Mouse (Mus musculus): ENCODE data around the gene Olfr593.
"Not testable (repeated sequence)": the region's sequence is repeated elsewhere in the genome, so short reads cannot be mapped to it uniquely, and the experiment has no call there.

Olfr593 gene

DNA sequence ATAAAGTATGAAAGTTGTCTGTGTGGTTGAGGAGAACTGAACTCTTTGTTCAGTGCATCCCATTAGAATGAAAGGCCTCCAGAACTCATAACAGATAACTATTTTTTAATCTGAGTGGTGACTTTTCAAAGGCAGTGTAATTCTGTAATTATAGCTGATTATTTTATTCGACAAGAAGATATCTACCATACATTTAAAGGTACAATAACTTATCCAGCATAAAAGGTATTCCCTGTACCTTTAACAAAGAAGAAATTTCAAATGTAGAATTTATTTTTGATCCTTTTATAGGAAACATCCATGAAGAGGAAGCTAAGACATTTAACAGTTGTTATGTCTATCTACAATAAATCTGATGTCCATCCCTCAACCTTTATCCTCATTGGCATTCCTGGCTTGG, at the start of gene Olfr593:
Gene Olfr593, plus strand, starts transcription at position 301 of the 400 bp plus-strand sequence.
- DNase-seq (ENCODE audit: low read depth, low spot score) = no peak

DNA sequence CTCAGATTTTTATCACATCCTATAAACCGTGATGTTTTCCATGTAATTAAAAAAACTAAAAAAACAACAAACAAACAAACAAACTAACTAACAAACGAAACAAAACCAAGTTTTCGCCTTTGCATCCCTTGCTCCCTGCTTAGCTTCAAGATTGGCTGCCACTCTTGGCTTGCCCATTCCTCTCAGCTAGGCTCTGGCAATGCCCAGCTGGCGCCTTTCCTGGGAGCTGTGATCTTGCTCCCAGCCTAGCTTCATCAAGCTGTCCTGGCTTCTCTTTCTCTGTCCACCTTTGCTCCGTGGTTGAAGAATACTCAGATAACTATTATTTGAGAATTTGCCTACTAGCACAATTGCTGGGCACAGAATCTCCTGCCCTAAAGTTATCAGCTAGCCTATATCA, 42.0 kb upstream of the Olfr593 start:
- no peak for DNase-seq (ENCODE audit: low read depth, low spot score)

DNA sequence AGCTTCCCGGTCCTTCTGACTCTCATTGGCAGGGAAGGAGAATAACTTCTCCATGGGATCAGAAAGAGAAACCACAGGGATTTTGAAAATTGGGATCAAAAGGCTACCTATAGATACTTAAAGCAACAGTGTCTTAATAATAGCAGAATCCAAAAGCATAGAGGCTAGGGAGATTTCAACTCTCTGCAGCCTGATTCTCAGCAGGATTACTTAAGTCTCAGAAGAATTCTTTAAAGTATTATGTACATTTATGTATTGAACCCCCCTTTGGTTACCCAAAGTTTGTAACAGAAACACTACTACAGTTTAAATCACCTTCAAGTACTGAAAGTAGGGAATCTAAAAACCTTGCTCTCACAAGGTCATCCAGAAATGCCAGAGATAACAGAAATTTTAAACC, 33.4 kb upstream of the Olfr593 start, which contains the start of gene Olfr591:
Gene Olfr591, minus strand, starts transcription at position 101 of the 400 bp plus-strand sequence.
- no peak for DNase-seq (ENCODE audit: low read depth, low spot score)

DNA sequence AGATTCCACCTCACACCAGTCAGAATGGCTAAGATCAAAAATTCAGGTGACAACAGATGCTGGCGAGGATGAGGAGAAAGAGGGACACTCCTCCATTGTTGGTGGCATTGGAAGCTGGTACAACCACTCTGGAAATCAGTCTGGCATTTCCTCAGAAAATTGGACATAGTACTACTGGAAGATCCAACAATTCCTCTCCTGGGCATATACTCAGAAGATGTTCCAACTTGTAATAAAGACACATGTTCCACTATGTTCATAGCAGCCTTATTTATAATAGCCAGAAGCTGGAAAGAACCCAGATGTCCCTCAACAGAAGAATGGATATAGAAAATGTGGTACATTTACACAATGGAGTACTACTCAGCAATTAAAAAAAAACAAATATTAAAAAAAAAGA, 27.2 kb upstream of the Olfr593 start, which contains the start of gene Olfr592:
Gene Olfr592, plus strand, starts transcription at position 301 of the 400 bp plus-strand sequence.
- DNase-seq (ENCODE audit: low read depth, low spot score) = not testable (repeated sequence)

GRCm38 (mm10) chr7:103212050-103212449, 388 bp downstream of the Olfr593 start:
- DNase-seq (ENCODE audit: low read depth, low spot score) = not testable (repeated sequence)

DNA sequence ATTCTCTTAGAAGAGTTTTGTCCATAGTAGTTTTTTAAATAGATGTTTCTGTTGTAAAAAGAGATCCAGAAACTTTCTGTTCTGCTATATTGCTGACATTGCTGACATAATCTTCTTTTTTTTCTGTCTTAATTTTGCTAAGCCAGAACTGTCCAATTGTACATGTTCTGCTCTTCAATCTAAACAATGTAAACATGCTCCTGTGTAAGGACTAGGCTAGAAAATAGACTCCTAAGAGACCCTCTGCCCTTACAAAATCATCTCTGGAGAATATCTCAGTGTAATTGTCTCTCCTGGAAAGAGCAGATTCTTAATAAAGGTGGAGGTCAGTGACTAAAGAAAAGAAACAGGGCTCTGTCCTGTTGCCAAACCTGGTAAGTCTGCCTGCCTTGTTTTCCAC, 5.0 kb downstream of the Olfr593 start, which contains the start of gene Olfr594:
Gene Olfr594, plus strand, starts transcription at position 301 of the 400 bp plus-strand sequence.
- no peak for DNase-seq (ENCODE audit: low read depth, low spot score)

DNA sequence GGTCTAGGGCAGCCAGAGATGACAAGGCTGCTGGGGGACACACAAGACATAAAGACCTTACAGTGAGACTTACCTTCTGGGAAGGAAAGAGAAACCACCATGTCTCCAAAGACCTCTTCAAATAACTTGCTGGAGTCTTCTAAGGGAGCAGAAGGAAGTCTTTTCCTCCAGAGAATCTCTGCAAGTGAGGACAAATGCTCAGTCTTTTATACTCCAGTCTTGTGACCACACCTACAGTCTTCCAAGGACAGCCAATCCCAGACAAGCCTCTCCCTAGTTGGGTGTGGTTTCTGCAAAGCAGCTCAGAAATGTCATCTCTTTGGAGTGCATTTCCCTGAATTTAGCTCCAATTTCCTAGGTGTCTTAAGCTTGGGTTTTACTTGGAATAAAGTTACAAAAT, 40.7 kb downstream of the Olfr593 start, which contains the start of gene Usp17ld:
Gene Usp17ld, minus strand, starts transcription at position 101 of the 400 bp plus-strand sequence.
- not testable (repeated sequence) for DNase-seq (ENCODE audit: low read depth, low spot score)
